Comparison of ENCODE assay signal across 9 mouse cellular contexts in the genomic region with DNA sequence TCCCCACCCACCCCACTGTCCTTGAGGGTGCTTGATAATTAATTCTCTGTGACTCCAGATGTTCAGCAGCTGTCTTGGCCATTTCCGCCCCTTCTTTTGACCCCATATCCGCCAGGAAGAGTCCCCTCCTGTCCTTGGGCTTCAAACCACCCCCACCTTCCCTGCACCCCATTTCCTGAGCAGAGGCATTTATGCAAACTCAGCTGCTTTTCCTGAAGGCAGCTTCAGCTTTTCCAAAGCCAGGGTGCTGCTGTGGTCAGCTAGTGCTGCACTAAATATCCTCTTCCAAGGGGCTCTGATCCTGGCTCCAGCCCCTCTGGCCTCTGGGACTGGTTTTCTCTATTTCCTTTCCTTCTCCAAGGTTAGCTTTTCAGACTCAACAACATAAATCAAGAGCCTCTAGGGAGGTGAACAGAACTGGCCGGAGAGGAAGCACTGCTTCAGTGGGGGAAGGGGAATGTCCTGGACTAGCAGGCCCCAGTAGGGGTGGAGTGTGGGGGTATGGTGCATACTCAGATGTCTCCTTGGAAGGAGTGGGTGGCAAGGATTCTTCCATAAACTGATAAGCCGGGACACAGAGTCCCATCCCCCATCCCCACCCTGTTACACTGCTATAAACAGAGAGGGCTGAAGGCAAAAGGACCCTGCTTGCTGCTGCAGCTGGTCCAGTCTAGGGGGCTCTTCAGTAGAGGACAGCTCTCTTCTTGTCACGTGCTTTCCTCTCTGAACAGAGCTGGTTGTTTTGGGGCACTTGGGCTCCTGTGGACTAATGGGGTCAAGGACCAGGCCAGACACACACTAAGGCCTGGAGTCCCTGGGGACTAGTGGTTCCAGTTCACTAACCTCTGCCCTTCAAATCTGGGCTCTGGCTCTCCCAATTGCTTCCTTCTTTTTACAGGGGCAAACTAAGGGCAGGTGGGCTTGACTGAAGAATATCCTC. TPM values are rescaled to one million over a fixed set of nuclear protein-coding genes. Genes with fewer than 3 reads are reported as not detected.
DNase-seq lines count a peak whose midpoint lies in the region; ATAC-seq lines count a peak whose summit lies in the region.
"Had no signal": no experiment of that assay in that cellular context is flagged by ENCODE, and none has a peak within 500 bp of the region (broad histone marks: within the 10 kb centered on the region; RNA-seq: fewer than 3 reads in every experiment).

No protein-coding gene starts in this region.

- ATAC-seq in megakaryocyte progenitor cell, adult 5-6 weeks (replicated peaks; ENCODE audit: poor library complexity), result no peak

- H3K9me3 ChIP-seq in heart, embryonic 10.5 days, result no peaks in the 10 kb centered on the region
- H3K9me3 ChIP-seq: midbrain, embryonic 12.5 days had no signal

- WGBS in heart, embryonic 10.5 days, result 23% methylated on average over 5 of the region's 5 CpGs

- H3K4me1 ChIP-seq in heart, embryonic 10.5 days, result peaks cover 39% of the 10 kb centered on the region

- H3K36me3 ChIP-seq in heart, embryonic 10.5 days, result no peaks in the 10 kb centered on the region
- H3K36me3 ChIP-seq: midbrain, embryonic 12.5 days had no signal

- no peaks in the 10 kb centered on the region for H3K27me3 ChIP-seq in heart, embryonic 10.5 days (ENCODE audit: insufficient read depth, poor library complexity, severe bottlenecking)

- H3K27ac ChIP-seq in heart, embryonic 10.5 days, result peak overlapping the region; percentile 77
- H3K27ac ChIP-seq: midbrain, embryonic 12.5 days had no signal

- intact Hi-C loops in left cerebral cortex, postnatal 36 days (cut with DNase I), result no loop called here

- peak; percentile 20 to 28 for DNase-seq in spleen, postnatal 36 days (ENCODE audit: low spot score in 2 of 2)
- no peak for DNase-seq in spleen, adult 18-20 months
- no peak for DNase-seq in heart, embryonic 10.5 days (ENCODE audit: low spot score)
- peak; percentile 79 for DNase-seq in kidney, adult 9 months
- DNase-seq in lung, postnatal 4 days, result peak; percentile 59 to 81
- no peak for DNase-seq in left cerebral cortex, postnatal 36 days (ENCODE audit: low spot score in 2 of 2)
- no peak for DNase-seq in frontal cortex, adult 2 months (ENCODE audit: extremely low spot score in 1 of 2, low spot score in 1 of 2)

- H3K4me3 ChIP-seq in heart, embryonic 10.5 days, result peak overlapping the region; percentile 8; the same call in 1 of the 2 replicates
- H3K4me3 ChIP-seq: midbrain, embryonic 12.5 days had no signal

RNA-seq across cellular contexts. Expression of gene Abhd16b, which starts 5.4 kb away (rescaled TPM):
- polyA plus RNA-seq in heart, embryonic 10.5 days (2016; fragmentation: Nextera tagmentation; extraction: Ambion mirVana), result 0.11 TPM in 1 of 2 replicates, not detected in the other
- not detected for total RNA-seq in left cerebral cortex, postnatal 36 days (2021)
- not detected in 2 replicates for polyA plus RNA-seq in frontal cortex, adult 2 months (2012; rRNA removed)
- total RNA-seq in megakaryocyte progenitor cell, adult 5-6 weeks (2015), result not detected in 2 replicates
- total RNA-seq in megakaryocyte progenitor cell, adult 5-6 weeks (2017), result not detected in 2 replicates
- polyA plus RNA-seq: midbrain, embryonic 12.5 days had no signal

RNA-seq across cellular contexts. Expression of gene Tpd52l2, which starts 9.3 kb away (rescaled TPM):
- 130 and 162 TPM in 2 replicates for polyA plus RNA-seq in heart, embryonic 10.5 days (2016; fragmentation: Nextera tagmentation; extraction: Ambion mirVana)
- total RNA-seq in left cerebral cortex, postnatal 36 days (2021), result 10 to 100 TPM; 64.1 to 72.6 TPM
- polyA plus RNA-seq in frontal cortex, adult 2 months (2012; rRNA removed), result 115 and 118 TPM in 2 replicates
- 47.1 and 60.0 TPM in 2 replicates for total RNA-seq in megakaryocyte progenitor cell, adult 5-6 weeks (2015)
- total RNA-seq in megakaryocyte progenitor cell, adult 5-6 weeks (2017), result 99.2 and 119 TPM in 2 replicates

RNA-seq across cellular contexts. Expression of gene Zbtb46, which starts 28.4 kb away (rescaled TPM):
- polyA plus RNA-seq in heart, embryonic 10.5 days (2016; fragmentation: Nextera tagmentation; extraction: Ambion mirVana), result 16.5 and 18.5 TPM in 2 replicates
- 10 to 100 TPM; 10.3 to 12.3 TPM for total RNA-seq in left cerebral cortex, postnatal 36 days (2021)
- polyA plus RNA-seq in frontal cortex, adult 2 months (2012; rRNA removed), result 6.6 and 6.9 TPM in 2 replicates
- 1.2 and 1.8 TPM in 2 replicates for total RNA-seq in megakaryocyte progenitor cell, adult 5-6 weeks (2015)
- 1.9 and 5.4 TPM in 2 replicates for total RNA-seq in megakaryocyte progenitor cell, adult 5-6 weeks (2017)

RNA-seq across cellular contexts. Expression of gene Dnajc5, which starts 32.7 kb away (rescaled TPM):
- polyA plus RNA-seq in heart, embryonic 10.5 days (2016; fragmentation: Nextera tagmentation; extraction: Ambion mirVana), result 87.2 and 97.0 TPM in 2 replicates
- total RNA-seq in left cerebral cortex, postnatal 36 days (2021), result 100 to 1,000 TPM; 285 to 305 TPM
- 139 and 171 TPM in 2 replicates for polyA plus RNA-seq in frontal cortex, adult 2 months (2012; rRNA removed)
- 25.0 and 30.7 TPM in 2 replicates for total RNA-seq in megakaryocyte progenitor cell, adult 5-6 weeks (2015)
- total RNA-seq in megakaryocyte progenitor cell, adult 5-6 weeks (2017), result 37.4 and 40.0 TPM in 2 replicates

Comparison
In these comparisons a context has a peak if more than half of its experiments do, and no peak if none do; other contexts are left out.
1. DNase-seq: peak in spleen, postnatal 36 days (2 of 2), kidney, adult 9 months (single experiment) and lung, postnatal 4 days (2 of 2); none in spleen, adult 18-20 months (0 of 2), heart, embryonic 10.5 days (single experiment), left cerebral cortex, postnatal 36 days (0 of 2) and frontal cortex, adult 2 months (0 of 2).